ENCODE assay signal across 9 mouse cellular contexts in the genomic region with DNA sequence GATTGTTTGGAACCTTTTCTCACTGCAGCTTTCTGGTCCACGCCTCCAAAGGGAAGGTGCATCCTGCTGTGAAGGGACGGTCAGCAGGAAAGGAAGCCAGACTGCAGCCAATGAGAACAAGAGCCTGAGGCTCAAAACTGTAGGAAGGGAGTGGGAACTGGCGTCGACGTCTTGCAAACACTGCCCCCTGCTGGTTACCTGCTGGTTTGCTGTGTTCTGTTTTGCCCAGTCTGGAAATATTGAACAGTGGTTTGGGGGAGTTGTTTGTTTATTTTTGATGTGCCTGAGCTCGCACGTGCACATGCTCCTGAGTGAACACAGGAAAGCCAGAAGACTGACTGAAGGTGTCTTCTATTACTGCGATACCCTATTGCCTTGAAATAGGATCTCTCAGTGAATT. TPM values are rescaled to one million over a fixed set of nuclear protein-coding genes. Genes with fewer than 3 reads are reported as not detected.
DNase-seq lines count a peak whose midpoint lies in the region; ATAC-seq and TF ChIP-seq lines count a peak whose summit lies in the region.
"Had no signal": no experiment of that assay in that cellular context is flagged by ENCODE, and none has a peak within 500 bp of the region (broad histone marks: within the 10 kb centered on the region; RNA-seq: fewer than 3 reads in every experiment).

No protein-coding gene starts in this region.

- peak; percentile 33; the same call in 1 of the 2 replicates for TF ChIP-seq POLR2A in CH12.LX (IDR thresholded peaks at IDR 0.05; ENCODE audit: low read depth, low read length)
- no peak for TF ChIP-seq POLR2A in brain, embryonic 14.5 days (IDR thresholded peaks at IDR 0.05; ENCODE audit: borderline replicate concordance, extremely low read depth, insufficient read depth, insufficient read length, poor library complexity, severe bottlenecking)

- ATAC-seq in forebrain, embryonic 12.5 days (ENCODE audit: low FRiP score), result 0 out of 2 replicates have a peak, but pooled peaks have one; percentile 39
- peak; percentile 69 to 74 for ATAC-seq in hematopoietic stem cell, adult 5-6 weeks (replicated peaks in 1 of 2; ENCODE audit: insufficient read depth in 1 of 2, low FRiP score in 2 of 2, low TSS enrichment in 1 of 2, low read depth in 1 of 2, poor library complexity in 2 of 2, severe bottlenecking in 2 of 2)

- in situ Hi-C loops in CH12.LX (cut with MboI; ENCODE audit: low pct_ligation_motif_present, low pct_unique_long_range_greater_than_20kb, low sequenced_read_pairs), result loop anchor here (5.0 kb wide), 1 partner anchor 125 kb away; the partner anchor contains the start of gene Gimap8

- peak overlapping the region; percentile 24; the same call in 1 of the 2 replicates for H3K9ac ChIP-seq in CH12.LX (ENCODE audit: insufficient read depth, low read depth)
- H3K9ac ChIP-seq in forebrain, embryonic 12.5 days, result no peak overlapping the region
- H3K9ac ChIP-seq: heart, embryonic 13.5 days had no signal

- peak overlapping the region; percentile 47 for H3K4me2 ChIP-seq in CH12.LX (ENCODE audit: insufficient read depth, low read depth, poor library complexity, severe bottlenecking)
- H3K4me2 ChIP-seq in forebrain, embryonic 12.5 days, result no peak overlapping the region
- H3K4me2 ChIP-seq: heart, embryonic 13.5 days had no signal

- peak; percentile 74 to 94 for TF ChIP-seq CTCF in CH12.LX (conservative IDR thresholded peaks at IDR 0.05 in 1 of 2, IDR thresholded peaks at IDR 0.05 in 1 of 2; ENCODE audit: low read depth in 2 of 2, low read length in 2 of 2)
- TF ChIP-seq CTCF in brain, embryonic 14.5 days (IDR thresholded peaks at IDR 0.05; ENCODE audit: borderline replicate concordance, extremely low read depth, insufficient read depth, insufficient read length), result peak; percentile 95

- peaks cover 4 to 6% of the 10 kb centered on the region in 2 experiments for H3K36me3 ChIP-seq in CH12.LX (replicated peaks in 1 of 2; ENCODE audit: control insufficient read depth in 1 of 2, insufficient read depth in 1 of 2, low read length in 1 of 2)
- no peaks in the 10 kb centered on the region for H3K36me3 ChIP-seq in forebrain, embryonic 12.5 days (replicated peaks)
- H3K36me3 ChIP-seq: heart, embryonic 13.5 days had no signal

- 12% methylated on average over 8 of the region's 8 CpGs for WGBS in forebrain, embryonic 12.5 days

- peak; percentile 96 for TF ChIP-seq RAD21 in CH12.LX (IDR thresholded peaks at IDR 0.05; ENCODE audit: low read depth, low read length)

- H3K79me2 ChIP-seq in CH12.LX (replicated peaks; ENCODE audit: control insufficient read depth, extremely low read depth, insufficient read depth, poor library complexity, severe bottlenecking), result peaks cover 16% of the 10 kb centered on the region; the same call in 1 of the 2 replicates

- dilution Hi-C loops in CH12.LX (cut with MboI; ENCODE audit: extremely low pct_ligation_motif_present, extremely low pct_unique_long_range_greater_than_20kb, low sequenced_read_pairs), result loop anchor here (25.0 kb wide), 1 partner anchor 135 kb away; the partner anchor contains the start of genes AI854703 and Gimap8

- H3K27ac ChIP-seq in CH12.LX (ENCODE audit: insufficient read depth, low read depth), result 0 out of 2 replicates have a peak overlapping the region, but pooled peaks have one; percentile 31
- no peak overlapping the region for H3K27ac ChIP-seq in forebrain, embryonic 12.5 days
- H3K27ac ChIP-seq: heart, embryonic 13.5 days had no signal

- no peak for TF ChIP-seq EP300 in CH12.LX (IDR thresholded peaks at IDR 0.05; ENCODE audit: low read length)

- H3K27me3 ChIP-seq in CH12.LX (replicated peaks), result no peaks in the 10 kb centered on the region
- no peaks in the 10 kb centered on the region for H3K27me3 ChIP-seq in forebrain, embryonic 12.5 days
- H3K27me3 ChIP-seq: heart, embryonic 13.5 days had no signal

- H3K4me3 ChIP-seq in CH12.LX (replicated peaks in 1 of 3; ENCODE audit: low read depth in 2 of 3, low read length in 2 of 3, poor library complexity in 1 of 3), result no peak overlapping the region
- no peak overlapping the region for H3K4me3 ChIP-seq in forebrain, embryonic 12.5 days (replicated peaks)
- H3K4me3 ChIP-seq: heart, embryonic 13.5 days had no signal

- H3K9me3 ChIP-seq in CH12.LX (replicated peaks; ENCODE audit: low read length), result no peaks in the 10 kb centered on the region
- no peaks in the 10 kb centered on the region for H3K9me3 ChIP-seq in forebrain, embryonic 12.5 days
- H3K9me3 ChIP-seq: heart, embryonic 13.5 days had no signal

- DNase-seq in CH12.LX (ENCODE audit: extremely low read depth), result peak; percentile 82
- peak; percentile 84 for DNase-seq in brain, embryonic 14.5 days (ENCODE audit: low read depth)
- peak; percentile 68 for DNase-seq in layer of hippocampus, adult 9-10 months (ENCODE audit: low spot score)
- DNase-seq in lung, postnatal 25 days (ENCODE audit: low spot score), result peak; percentile 83
- DNase-seq in retina, postnatal 1 day, result peak; percentile 83
- DNase-seq in thymus, postnatal 36 days, result peak; percentile 81 to 86

- peaks cover 15 to 51% of the 10 kb centered on the region in 2 experiments for H3K4me1 ChIP-seq in CH12.LX (ENCODE audit: control insufficient read depth in 1 of 2, insufficient read depth in 2 of 2)
- no peaks in the 10 kb centered on the region for H3K4me1 ChIP-seq in forebrain, embryonic 12.5 days
- H3K4me1 ChIP-seq: heart, embryonic 13.5 days had no signal

TF ChIP-seq in CH12.LX, 34 proteins besides CTCF, POLR2A, EP300 and RAD21 (continues in another document):
- TF ChIP-seq MAFK (IDR thresholded peaks at IDR 0.05; ENCODE audit: insufficient replicate concordance, low read length) (no peak), MYC (IDR thresholded peaks at IDR 0.05; ENCODE audit: low read depth, low read length) (0 out of 2 replicates have a peak, but pooled peaks have one; percentile 22), ZC3H11A (IDR thresholded peaks at IDR 0.05; ENCODE audit: low read depth, low read length) (peak; percentile 91), BHLHE40 (IDR thresholded peaks at IDR 0.05; ENCODE audit: low read depth, low read length) (peak; percentile 93), RCOR1 (conservative IDR thresholded peaks at IDR 0.05; ENCODE audit: low read depth, low read length) (no peak), CHD2 (IDR thresholded peaks at IDR 0.05; ENCODE audit: low read length) (no peak), POLR2AphosphoS2 (IDR thresholded peaks at IDR 0.05; ENCODE audit: low read depth, low read length) (no peak), IRF4 (IDR thresholded peaks at IDR 0.05; ENCODE audit: low read depth, low read length) (no peak), ZMIZ1 (IDR thresholded peaks at IDR 0.05; ENCODE audit: low read depth, low read length) (no peak), ZNF384 (IDR thresholded peaks at IDR 0.05; ENCODE audit: low read depth, low read length) (no peak), KAT2A (IDR thresholded peaks at IDR 0.05; ENCODE audit: insufficient replicate concordance, low read length) (no peak), USF1 (IDR thresholded peaks at IDR 0.05; ENCODE audit: low read depth, low read length) (no peak), ETS1 (conservative IDR thresholded peaks at IDR 0.05; ENCODE audit: low read depth, low read length) (no peak), MEF2A (IDR thresholded peaks at IDR 0.05; ENCODE audit: borderline replicate concordance, low read depth, low read length) (no peak), UBTF (IDR thresholded peaks at IDR 0.05; ENCODE audit: low read depth, low read length) (no peak), CHD1 (IDR thresholded peaks at IDR 0.05; ENCODE audit: low read depth, low read length) (no peak), SIN3A (IDR thresholded peaks at IDR 0.05; ENCODE audit: low read length) (0 out of 2 replicates have a peak, but pooled peaks have one; percentile 54), HCFC1 (IDR thresholded peaks at IDR 0.05; ENCODE audit: low read depth, low read length) (0 out of 2 replicates have a peak, but pooled peaks have one; percentile 2), NELFE (IDR thresholded peaks at IDR 0.05; ENCODE audit: low read depth, low read length) (peak; percentile 19; the same call in 1 of the 2 replicates)

RNA-seq across cellular contexts. Expression of gene Gimap3, which starts 1.4 kb away (rescaled TPM):
- 25.9 and 28.2 TPM in 2 replicates for total RNA-seq in CH12.LX (2012; rRNA removed)
- 10.8 and 11.6 TPM in 2 replicates for total RNA-seq in CH12.LX (2014; rRNA removed)
- 16.8 and 17.7 TPM in 2 replicates for polyA plus RNA-seq in CH12.LX (2012; ENCODE audit: insufficient read length, low read depth)
- not detected in 2 replicates for polyA plus RNA-seq in brain, embryonic 14.5 days (2012; rRNA removed)
- polyA plus RNA-seq in forebrain, embryonic 12.5 days (2016; fragmentation: Nextera tagmentation; extraction: Ambion mirVana), result not detected in 2 replicates
- 2.4 and 7.8 TPM in 2 replicates for total RNA-seq in hematopoietic stem cell, adult 5-6 weeks (2017)
- polyA plus RNA-seq: heart, embryonic 13.5 days had no signal

RNA-seq across cellular contexts. Expression of gene Gimap5, which starts 26.0 kb away (rescaled TPM):
- total RNA-seq in CH12.LX (2012; rRNA removed), result 82.1 and 82.3 TPM in 2 replicates
- 74.6 and 77.6 TPM in 2 replicates for total RNA-seq in CH12.LX (2014; rRNA removed)
- polyA plus RNA-seq in CH12.LX (2012; ENCODE audit: insufficient read length, low read depth), result 56.9 and 59.6 TPM in 2 replicates
- polyA plus RNA-seq in brain, embryonic 14.5 days (2012; rRNA removed), result 0.87 and 1.2 TPM in 2 replicates
- 0.50 and 1.0 TPM in 2 replicates for polyA plus RNA-seq in forebrain, embryonic 12.5 days (2016; fragmentation: Nextera tagmentation; extraction: Ambion mirVana)
- 39.8 and 45.8 TPM in 2 replicates for total RNA-seq in hematopoietic stem cell, adult 5-6 weeks (2017)

RNA-seq across cellular contexts. Expression of gene Gimap1, which starts 33.2 kb away (rescaled TPM):
- total RNA-seq in CH12.LX (2012; rRNA removed) (136 and 144 TPM in 2 replicates), CH12.LX (2014; rRNA removed) (54.5 and 57.4 TPM in 2 replicates)
- polyA plus RNA-seq in CH12.LX (2012; ENCODE audit: insufficient read length, low read depth), result 91.8 and 113 TPM in 2 replicates
- 1.0 and 2.2 TPM in 2 replicates for polyA plus RNA-seq in brain, embryonic 14.5 days (2012; rRNA removed)
- 3.0 and 3.3 TPM in 2 replicates for polyA plus RNA-seq in forebrain, embryonic 12.5 days (2016; fragmentation: Nextera tagmentation; extraction: Ambion mirVana)
- total RNA-seq in hematopoietic stem cell, adult 5-6 weeks (2017), result 122 and 153 TPM in 2 replicates

RNA-seq across cellular contexts. Expression of gene Gimap7, which starts 53.6 kb away (rescaled TPM):
- total RNA-seq in CH12.LX (2012; rRNA removed) (14.5 and 16.3 TPM in 2 replicates), CH12.LX (2014; rRNA removed) (4.2 and 4.3 TPM in 2 replicates)
- polyA plus RNA-seq in CH12.LX (2012; ENCODE audit: insufficient read length, low read depth), result 7.0 and 7.1 TPM in 2 replicates
- not detected in 2 replicates for polyA plus RNA-seq in brain, embryonic 14.5 days (2012; rRNA removed)
- not detected in 2 replicates for polyA plus RNA-seq in forebrain, embryonic 12.5 days (2016; fragmentation: Nextera tagmentation; extraction: Ambion mirVana)
- 11.0 and 25.5 TPM in 2 replicates for total RNA-seq in hematopoietic stem cell, adult 5-6 weeks (2017)
- polyA plus RNA-seq: heart, embryonic 13.5 days had no signal

RNA-seq across cellular contexts. Expression of gene Gm28053, which starts 53.6 kb away (rescaled TPM):
- total RNA-seq in CH12.LX (2012; rRNA removed) (10.0 and 12.0 TPM in 2 replicates), CH12.LX (2014; rRNA removed) (8.0 and 8.8 TPM in 2 replicates)
- polyA plus RNA-seq in CH12.LX (2012; ENCODE audit: insufficient read length, low read depth), result 22.7 and 46.9 TPM in 2 replicates
- 0.40 TPM in 1 of 2 replicates, not detected in the other for polyA plus RNA-seq in brain, embryonic 14.5 days (2012; rRNA removed)
- polyA plus RNA-seq in forebrain, embryonic 12.5 days (2016; fragmentation: Nextera tagmentation; extraction: Ambion mirVana), result not detected in 2 replicates
- 100 and 477 TPM in 2 replicates for total RNA-seq in hematopoietic stem cell, adult 5-6 weeks (2017)

Comparison
In these comparisons a context has a peak if more than half of its experiments do, and no peak if none do; other contexts are left out.
1. RNA of gene Gimap3, which starts 1.4 kb away (polyA plus RNA-seq): 16.8 to 17.7 TPM in CH12.LX; not detected in brain, embryonic 14.5 days and not detected in forebrain, embryonic 12.5 days; every median in the first group is over 10 times any median in the second.
2. RNA of gene Gimap5, which starts 26.0 kb away (polyA plus RNA-seq): 56.9 to 59.6 TPM in CH12.LX; 0.87 to 1.2 TPM in brain, embryonic 14.5 days and 0.50 to 1.0 TPM in forebrain, embryonic 12.5 days; every median in the first group is over 10 times any median in the second.
3. RNA of gene Gimap1, which starts 33.2 kb away (polyA plus RNA-seq): 91.8 to 113 TPM in CH12.LX; 3.0 to 3.3 TPM in forebrain, embryonic 12.5 days and 1.0 to 2.2 TPM in brain, embryonic 14.5 days; every median in the first group is over 10 times any median in the second.
4. Peak in every context shown above with its lines, with median percentiles within 50 percentile points of each other: DNase-seq.